Mouse (Mus musculus) right cerebral cortex, postnatal 36 days (tissue): Measurements from ENCODE around the gene Tnfrsf19.

Experiments
- DNase-seq, 2 experiments: peaks; one replicate each; pipeline ENCODE4 v3.0.0; 2022; ENCODE audit warnings: low spot score in 2 of 2, mixed read lengths in 1 of 2

Gene Tnfrsf19

DNA sequence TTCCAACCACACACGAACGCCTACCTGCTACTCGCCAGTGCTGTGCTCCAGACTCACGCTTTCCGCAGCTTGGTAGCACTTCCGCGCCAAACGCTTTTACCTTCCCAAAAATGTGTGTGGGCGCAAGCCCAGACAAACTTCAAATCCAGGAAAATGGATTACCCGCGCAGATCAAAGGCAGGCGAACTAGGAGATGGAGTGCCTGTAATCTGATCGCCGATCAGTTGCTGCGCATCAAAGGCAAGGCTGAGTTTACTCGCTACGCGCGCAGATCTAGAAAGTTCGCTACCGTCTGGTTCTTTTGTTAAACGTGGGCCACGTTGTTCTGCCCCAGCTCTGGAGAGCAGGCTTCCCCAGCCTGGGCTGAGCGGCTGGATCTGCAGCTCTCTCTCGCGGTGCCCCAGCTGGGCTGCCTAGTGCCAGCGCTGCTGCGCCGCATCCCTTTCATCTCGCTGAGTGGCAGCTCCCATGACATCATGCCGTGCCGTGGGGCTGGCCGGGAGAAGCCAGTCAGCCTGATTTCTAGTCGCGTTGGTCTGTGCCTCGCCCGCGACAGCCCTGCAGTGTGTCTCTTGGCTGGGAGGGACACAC, at the start of gene Tnfrsf19:
Gene Tnfrsf19 (minus strand): TSS at position 400 of the 591 bp plus-strand sequence.
- DNase-seq = peak; percentile 77 to 79

- peak in 1 of 2 experiments; percentile 12 for DNase-seq
These were observed 45.8 kb upstream of the Tnfrsf19 start for GRCm38 (mm10) chr14:61092073-61092472.

GRCm38 (mm10) chr14:61090955-61091354, 44.7 kb upstream of the Tnfrsf19 start:
- peak; percentile 7 to 10 for DNase-seq

DNA sequence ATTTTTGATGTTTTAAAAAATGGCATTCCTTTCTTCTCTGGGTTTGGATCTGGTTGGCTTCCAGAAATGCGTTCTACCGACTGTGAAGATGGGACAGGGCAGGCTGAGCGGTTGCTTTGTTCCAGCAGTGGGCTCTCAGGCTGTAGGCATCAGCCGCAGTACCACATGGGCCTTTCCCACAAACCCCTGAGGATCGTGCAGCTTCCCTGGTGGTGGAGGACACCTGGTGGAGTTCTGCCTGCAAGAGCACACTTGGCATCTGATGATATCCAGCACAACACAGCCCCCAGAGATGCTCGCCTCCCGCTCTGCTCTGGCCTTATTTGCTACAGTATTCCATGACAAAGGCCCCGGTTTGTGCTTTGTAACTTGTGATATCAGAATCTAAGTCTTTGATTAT, 41.9 kb upstream of the Tnfrsf19 start:
- DNase-seq = no peak

DNA sequence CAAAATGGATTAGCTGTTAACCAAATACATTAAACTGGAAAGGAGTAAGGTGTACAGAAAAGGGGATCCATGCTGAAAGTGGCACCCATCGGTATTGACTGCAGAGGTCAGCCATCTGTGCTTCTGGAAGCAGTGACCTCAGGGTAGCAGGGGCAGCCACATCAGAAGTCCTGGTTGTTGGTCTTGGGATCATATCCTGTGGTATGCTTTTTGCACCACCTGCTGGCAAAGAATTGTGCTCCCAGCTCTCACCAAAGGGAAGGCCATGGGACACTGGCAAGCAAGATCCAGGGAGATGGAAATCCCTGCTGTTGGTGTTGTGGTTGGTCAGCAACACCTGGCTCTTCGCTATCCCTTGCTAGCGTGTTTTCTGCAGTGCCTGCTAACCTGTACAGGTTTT, 39.0 kb upstream of the Tnfrsf19 start:
- DNase-seq = peak; percentile 25 to 40

- no peak for DNase-seq
These were observed 23.3 kb upstream of the Tnfrsf19 start for GRCm38 (mm10) chr14:61069555-61069954.

GRCm38 (mm10) chr14:61061729-61062128, 15.4 kb upstream of the Tnfrsf19 start:
- no peak for DNase-seq

GRCm38 (mm10) chr14:61059316-61059945, 13.1 kb upstream of the Tnfrsf19 start:
- DNase-seq = no peak

DNA sequence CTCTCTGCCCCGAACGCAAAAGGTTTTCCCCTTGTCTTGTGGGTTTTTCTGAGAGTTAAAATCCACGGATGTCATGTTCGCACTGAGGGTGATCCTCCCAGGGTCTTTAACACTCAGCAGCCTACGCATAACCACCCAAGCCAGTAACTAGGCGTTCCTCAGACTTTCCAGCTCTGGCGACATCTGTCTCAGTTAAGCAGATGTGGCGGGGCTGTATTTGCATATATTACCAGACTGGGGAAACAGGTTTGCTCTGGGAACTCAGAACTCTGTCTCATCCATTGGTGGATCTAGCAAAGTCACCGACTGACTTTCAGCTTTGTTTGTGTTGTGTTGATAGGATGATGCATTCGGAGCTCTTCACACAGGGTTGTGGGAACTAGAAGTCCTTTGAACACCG, 10.7 kb upstream of the Tnfrsf19 start:
- no peak for DNase-seq

GRCm38 (mm10) chr14:61056445-61056844, 10.2 kb upstream of the Tnfrsf19 start:
- DNase-seq = no peak

DNA sequence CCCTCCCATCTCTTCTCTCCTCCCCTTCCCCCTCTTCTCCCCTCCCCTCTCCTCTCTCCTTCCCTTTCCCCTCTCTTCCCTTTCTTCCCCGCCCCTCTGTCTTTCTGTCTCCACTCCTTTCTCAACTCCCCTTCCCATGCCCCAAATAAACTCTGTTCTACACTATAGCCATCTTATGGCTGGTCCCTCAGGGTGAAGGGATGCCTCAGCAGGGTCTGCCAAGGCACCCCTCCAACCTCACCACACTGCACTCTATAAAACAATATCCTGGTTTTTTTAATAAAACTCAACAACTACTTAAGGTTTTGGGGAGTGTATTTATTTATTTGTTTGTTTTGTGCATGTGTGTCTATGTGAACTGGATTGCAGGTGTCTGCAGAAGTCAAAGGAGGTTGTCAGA, 9.6 kb upstream of the Tnfrsf19 start:
- no peak for DNase-seq

DNA sequence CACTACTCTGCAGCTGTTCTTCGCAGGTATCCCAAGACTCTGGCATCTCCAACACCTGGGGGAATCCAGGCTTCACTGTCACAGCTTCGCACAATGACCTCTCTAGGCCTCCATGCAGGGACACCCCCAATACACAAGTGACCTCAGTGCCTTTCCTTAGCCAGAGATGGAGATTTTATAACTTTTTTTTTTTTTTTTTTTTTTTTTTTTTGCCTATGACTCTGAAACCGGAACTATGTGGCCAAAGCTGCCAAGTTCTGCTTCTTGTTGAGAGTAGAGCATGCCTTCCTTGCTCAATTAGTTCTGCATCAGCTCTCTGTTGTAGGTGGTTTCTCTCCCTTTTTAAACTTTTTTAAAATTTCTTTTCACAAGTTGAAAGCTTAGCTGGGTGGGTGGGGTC, 5.9 kb upstream of the Tnfrsf19 start:
- DNase-seq = no peak

DNA sequence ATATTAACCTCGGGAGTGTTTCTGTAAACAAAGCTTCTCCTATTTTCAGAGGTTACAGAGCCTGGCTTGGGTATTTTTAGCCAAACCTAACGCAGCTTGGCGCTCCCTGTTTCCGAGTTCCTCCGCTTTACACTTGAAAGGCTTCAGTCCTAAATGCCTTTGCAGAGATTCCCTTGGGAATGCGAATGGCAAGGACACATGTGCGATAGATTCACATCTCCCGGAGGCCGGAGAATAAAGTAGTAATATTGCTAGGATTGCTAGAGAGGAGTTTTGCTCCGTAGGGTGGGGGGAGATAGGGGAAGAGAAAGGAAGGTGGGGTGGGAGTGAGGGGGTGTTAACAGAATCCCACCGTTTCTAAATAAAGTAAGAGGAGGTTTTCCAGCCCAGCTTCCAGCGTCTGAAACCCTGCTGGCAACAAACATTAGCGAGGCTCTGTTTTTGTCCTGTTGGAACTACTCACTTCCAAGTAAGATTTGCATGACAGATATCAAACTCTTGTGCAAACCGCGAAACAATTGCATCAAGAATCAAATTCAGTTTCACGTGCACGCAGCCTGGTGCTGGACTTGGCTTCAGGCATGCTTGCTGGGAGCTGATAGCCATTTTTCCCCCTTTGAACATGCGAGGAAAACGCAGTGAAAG, 722 bp downstream of the Tnfrsf19 start:
- no peak for DNase-seq

DNA sequence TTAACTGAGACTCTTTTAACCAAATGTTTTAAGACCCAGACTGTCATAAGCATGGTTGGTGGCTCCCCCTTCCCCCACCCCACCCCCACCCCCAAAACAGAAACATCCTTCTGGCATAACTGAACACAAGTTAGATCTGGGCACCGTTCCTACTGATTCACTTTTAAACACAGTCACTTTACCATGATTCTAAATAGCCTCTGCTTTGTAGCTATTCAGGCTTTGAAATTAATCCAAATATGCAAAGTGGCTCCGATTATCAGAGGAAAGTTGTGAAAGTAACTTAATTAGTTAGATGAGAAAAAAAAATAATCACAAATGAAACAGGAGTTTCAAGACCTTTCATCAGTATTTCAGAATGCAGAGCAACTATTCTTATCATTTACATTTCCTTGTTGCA, 2.0 kb downstream of the Tnfrsf19 start:
- no peak for DNase-seq

GRCm38 (mm10) chr14:61043511-61044310, 2.6 kb downstream of the Tnfrsf19 start:
- DNase-seq = no peak

- no peak for DNase-seq
These were observed 4.0 kb downstream of the Tnfrsf19 start for GRCm38 (mm10) chr14:61042291-61042690.

GRCm38 (mm10) chr14:61040236-61040635, 6.1 kb downstream of the Tnfrsf19 start:
- DNase-seq = no peak

- no peak for DNase-seq
These were observed 8.2 kb downstream of the Tnfrsf19 start for GRCm38 (mm10) chr14:61038082-61038472.

- DNase-seq = peak; percentile 64 to 77
These were observed 8.8 kb downstream of the Tnfrsf19 start for GRCm38 (mm10) chr14:61037321-61038081.

GRCm38 (mm10) chr14:61030366-61030765, 15.9 kb downstream of the Tnfrsf19 start:
- no peak for DNase-seq

GRCm38 (mm10) chr14:61024006-61024405, 22.3 kb downstream of the Tnfrsf19 start:
- DNase-seq = no peak

GRCm38 (mm10) chr14:61022383-61022782, 23.9 kb downstream of the Tnfrsf19 start:
- DNase-seq = no peak
